Mouse (Mus musculus) limb, embryonic 14.5 days (tissue): ENCODE measurements around the gene Ccl4. TPM values are rescaled to one million over a fixed set of nuclear protein-coding genes. Genes with fewer than 3 reads are reported as not detected.

ENCODE experiments used
- ATAC-seq: fragments of 200-750 bp; cut with Nextera tagmentation; 2 replicates; pipeline ENCODE4 v1.8.0; 2017; ENCODE audit warnings: low read depth, moderate number of reproducible peaks, moderate TSS enrichment; ENCODE audit not compliant: low FRiP score
- DNase-seq: peaks from one replicate; pipeline ENCODE4 v3.0.0-alpha.2; 2015; ENCODE audit warnings: low spot score
- H3K27ac ChIP-seq: fragments of 300-500 bp; sonication (generic); replicated peaks from 2 replicates; pipeline ENCODE4 v1.5.1; 2014; ENCODE audit warnings: low read depth, mild to moderate bottlenecking, low read length, moderate library complexity, mixed read lengths
- H3K27me3 ChIP-seq: fragments of 300-500 bp; sonication (generic); 2 replicates; pipeline ENCODE4 v1.6.1; 2014; ENCODE audit warnings: low read length, mixed read lengths; ENCODE audit not compliant: control insufficient read depth, insufficient read depth
- H3K36me3 ChIP-seq: fragments of 300-500 bp; sonication (generic); 2 replicates; pipeline ENCODE4 v1.6.1; 2014; ENCODE audit warnings: mild to moderate bottlenecking, low read length, moderate library complexity, mixed read lengths; ENCODE audit not compliant: control insufficient read depth, insufficient read depth
- H3K4me1 ChIP-seq: fragments of 300-500 bp; sonication (generic); 2 replicates; pipeline ENCODE4 v1.6.1; 2014; ENCODE audit warnings: antibody characterized with exemption, low read length, mixed read lengths; ENCODE audit not compliant: control insufficient read depth, insufficient read depth
- H3K4me2 ChIP-seq: fragments of 300-500 bp; sonication (generic); replicated peaks from 2 replicates; pipeline ENCODE4 v1.6.1; 2014; ENCODE audit warnings: low read depth, mild to moderate bottlenecking, low read length, moderate library complexity; ENCODE audit not compliant: severe bottlenecking
- H3K4me3 ChIP-seq: fragments of 300-500 bp; sonication (generic); replicated peaks from 2 replicates; pipeline ENCODE4 v1.5.1; 2014; ENCODE audit warnings: low read length
- H3K9ac ChIP-seq: fragments of 300-500 bp; sonication (generic); 2 replicates; pipeline ENCODE4 v1.6.1; 2014; ENCODE audit warnings: mild to moderate bottlenecking, low read depth, low read length, moderate library complexity; ENCODE audit not compliant: severe bottlenecking
- H3K9me3 ChIP-seq: fragments of 300-500 bp; sonication (generic); 2 replicates; pipeline ENCODE4 v1.6.1; 2016; ENCODE audit warnings: low read length; ENCODE audit not compliant: control insufficient read depth
- POLR2A ChIP-seq: fragments of 200-500 bp; IDR thresholded peaks from 2 replicates; pipeline ENCODE4 v1.8.0; 2012; ENCODE audit warnings: inconsistent platforms, mild to moderate bottlenecking, moderate library complexity, borderline replicate concordance; ENCODE audit not compliant: insufficient read depth, insufficient read length; ENCODE audit errors: extremely low read depth
- WGBS: fragments of 180-500 bp; shearing (Covaris S2); extraction: QIAGEN DNeasy Blood & Tissue Kit; methylation state at CpG from one replicate; pipeline ENCODE4 v1.1.7; 2014; 5-methylcytosine and 5-hydroxymethylcytosine counted together
- polyA plus RNA-seq, 2 experiments: library from polyadenylated mRNA; depleted of rRNA in 1 of 2; stranded (reverse) in 1 of 2; unstranded in 1 of 2; fragments of >200 nt; fragmentation: Nextera tagmentation in 1 of 2; extraction: Ambion mirVana in 1 of 2; gene quantifications; 2 replicates each; pipeline versions ENCODE4 v1.2.1 to v1.2.3; 2012 to 2014

Gene Ccl4
- polyA plus RNA-seq, 2 experiments: 0.80 to 1.0 TPM

DNA sequence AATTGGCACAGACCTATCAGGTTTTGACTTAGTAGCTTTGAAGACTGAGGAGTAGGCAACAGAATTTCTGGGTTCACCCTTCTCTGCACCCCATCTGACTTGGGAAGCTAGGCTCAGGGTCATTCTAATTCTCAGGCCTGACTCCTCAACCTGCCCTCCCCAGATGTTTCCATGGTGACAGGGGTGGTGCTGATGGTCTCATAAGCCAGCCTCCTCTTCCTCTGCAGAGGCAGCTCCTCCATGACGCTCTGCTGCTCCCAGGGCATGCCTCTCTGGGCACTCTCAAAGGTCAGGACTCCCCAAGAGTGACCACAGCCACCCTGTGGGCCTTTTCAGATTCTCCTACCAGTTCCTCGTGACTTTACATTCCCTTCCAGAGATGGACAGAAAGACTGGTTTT lies 23.4 kb upstream of the Ccl4 start:
- Histone ChIP-seq H3K4me1 (no peaks in the 10 kb centered on the region), H3K9me3 (no peaks in the 10 kb centered on the region), H3K27ac (no peak overlapping the region), H3K27me3 (no peaks in the 10 kb centered on the region), H3K9ac (no peak overlapping the region), H3K4me3 (no peak overlapping the region), H3K36me3 (no peaks in the 10 kb centered on the region), H3K4me2 (no peak overlapping the region)
- DNase-seq (no peak), ATAC-seq (no peak)
- WGBS: 60% methylated on average over 2 of the region's 2 CpGs
- TF ChIP-seq POLR2A: no peak

DNA sequence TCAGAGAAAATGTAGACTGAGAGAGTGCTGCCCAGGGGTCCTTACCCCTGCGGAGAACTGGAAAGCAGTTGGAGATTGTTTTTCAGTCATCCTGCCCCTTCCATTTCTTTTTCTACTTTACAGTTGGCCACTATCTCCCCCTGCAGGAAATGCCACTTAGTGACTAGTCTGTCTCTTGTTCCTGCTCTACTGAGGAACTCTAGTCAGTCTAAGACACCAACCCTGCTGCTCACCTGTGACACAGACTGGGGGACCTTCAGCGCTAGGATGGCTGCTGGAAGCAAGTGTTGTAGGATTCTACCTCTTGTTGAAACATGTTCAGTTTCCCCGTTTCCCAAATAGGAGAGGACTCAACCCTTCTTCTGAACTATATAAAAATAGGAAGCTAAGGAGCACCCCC lies 22.9 kb upstream of the Ccl4 start:
- Histone ChIP-seq H3K9ac (no peak overlapping the region), H3K27me3 (no peaks in the 10 kb centered on the region), H3K27ac (no peak overlapping the region), H3K9me3 (no peaks in the 10 kb centered on the region), H3K36me3 (no peaks in the 10 kb centered on the region), H3K4me3 (no peak overlapping the region), H3K4me1 (no peaks in the 10 kb centered on the region), H3K4me2 (no peak overlapping the region)
- TF ChIP-seq POLR2A: no peak
- DNase-seq (no peak), ATAC-seq (no peak)
- WGBS: 66% methylated on average over 3 of the region's 3 CpGs

DNA sequence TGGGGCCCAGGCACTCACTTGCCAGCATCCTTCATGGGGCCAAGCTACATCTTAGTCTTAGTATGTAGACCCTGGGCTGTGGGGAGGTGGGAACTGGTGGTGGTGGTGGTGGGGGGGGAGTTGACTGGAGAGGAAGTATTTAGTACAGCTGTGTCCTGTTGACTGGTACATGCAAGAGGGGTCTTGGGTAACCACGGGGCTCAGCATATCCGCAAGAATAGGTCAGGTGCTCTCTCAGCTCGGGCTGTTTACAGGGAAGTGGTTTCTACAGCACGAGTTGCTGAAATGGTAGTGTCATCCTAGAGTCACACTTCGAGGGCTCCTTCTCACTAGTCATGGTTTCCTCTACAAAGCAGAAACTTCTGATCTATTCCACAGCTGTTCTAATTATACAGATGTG lies 22.2 kb upstream of the Ccl4 start:
- Histone ChIP-seq H3K9ac (no peak overlapping the region), H3K4me1 (no peaks in the 10 kb centered on the region), H3K27ac (no peak overlapping the region), H3K36me3 (no peaks in the 10 kb centered on the region), H3K4me3 (no peak overlapping the region), H3K4me2 (no peak overlapping the region), H3K9me3 (no peaks in the 10 kb centered on the region), H3K27me3 (no peaks in the 10 kb centered on the region)
- WGBS: 83% methylated on average over 5 of the region's 5 CpGs
- DNase-seq: no peak
- ATAC-seq: no peak
- TF ChIP-seq POLR2A: no peak

DNA sequence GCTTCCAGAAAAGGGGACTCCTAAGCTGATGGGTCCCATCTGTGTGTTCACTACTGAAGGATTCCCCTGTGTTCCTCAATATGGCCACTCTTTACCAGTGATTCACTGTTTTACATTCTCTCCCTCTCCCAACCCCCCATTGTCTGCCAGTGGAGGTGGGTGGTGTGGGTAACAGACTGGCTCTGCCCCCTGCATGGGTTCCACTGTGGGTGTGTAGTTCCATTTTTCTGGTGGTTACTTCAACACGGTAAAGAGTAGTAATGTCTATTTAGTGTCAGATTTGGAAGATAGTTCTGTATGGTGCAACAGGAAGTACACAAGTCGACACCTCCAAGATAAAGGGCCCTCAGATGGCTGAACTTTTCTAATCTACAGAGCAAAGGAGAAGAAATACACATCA lies 21.2 kb upstream of the Ccl4 start:
- TF ChIP-seq POLR2A: no peak
- Histone ChIP-seq H3K27me3 (no peaks in the 10 kb centered on the region), H3K27ac (no peak overlapping the region), H3K9ac (no peak overlapping the region), H3K36me3 (no peaks in the 10 kb centered on the region), H3K4me2 (no peak overlapping the region), H3K9me3 (no peaks in the 10 kb centered on the region), H3K4me3 (no peak overlapping the region), H3K4me1 (no peaks in the 10 kb centered on the region)
- ATAC-seq: no peak
- DNase-seq: no peak
- 82% methylated on average over 2 of the region's 2 CpGs for WGBS

DNA sequence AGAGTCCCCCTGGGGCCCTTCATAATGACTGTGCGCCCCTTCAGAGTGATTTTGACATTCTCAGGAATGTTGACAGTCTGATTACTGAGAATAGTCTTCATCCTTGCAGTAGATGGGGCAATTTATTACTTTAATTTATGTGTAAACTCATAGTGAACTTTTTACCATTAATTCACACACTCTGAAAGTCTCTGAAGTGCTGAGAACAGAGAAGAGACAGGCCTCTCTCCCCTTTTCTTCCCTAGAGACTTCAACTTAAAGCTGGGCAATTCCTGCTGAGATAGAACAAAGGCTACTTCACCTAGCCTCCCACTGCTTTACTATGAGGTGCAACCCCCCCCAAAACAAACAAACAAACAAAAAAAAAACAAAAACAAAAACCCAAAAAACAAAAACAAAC lies 16.9 kb upstream of the Ccl4 start, which contains the start of gene Rpl9-ps1:
Gene Rpl9-ps1 (minus strand): TSS at position 101 of the 400 bp plus-strand sequence.
- 70% methylated on average over 1 of the region's 1 CpGs for WGBS

More for the DNA sequence above, 16.9 kb upstream of the Ccl4 start, which contains the start of gene Rpl9-ps1:
- Histone ChIP-seq H3K27ac (no peak within 1 kb of the TSS), H3K9ac (no peak within 1 kb of the TSS), H3K9me3 (no peaks in the 10 kb centered on the region), H3K36me3 (no peaks in the 10 kb centered on the region), H3K4me3 (no peak within 1 kb of the TSS), H3K4me1 (no peaks in the 10 kb centered on the region), H3K4me2 (no peak within 1 kb of the TSS), H3K27me3 (no peaks in the 10 kb centered on the region)
- TF ChIP-seq POLR2A: no peak
- no peak for ATAC-seq
- DNase-seq: no peak
